Mouse (Mus musculus) heart, adult 9 months (tissue): ENCODE results near the gene Abhd12.
"Not testable (repeated sequence)": the region's sequence is repeated elsewhere in the genome, so short reads cannot be mapped to it uniquely, and the experiment has no call there.

Experiments
- DNase-seq, 2 experiments: peaks; one replicate each; pipeline ENCODE4 v3.0.0; 2022; ENCODE audit warnings: low spot score in 2 of 2

Gene Abhd12

GRCm38 (mm10) chr2:150909429-150910039 lies 5.0 kb upstream of the Abhd12 start:
- DNase-seq, result peak; percentile 92 to 96

- DNase-seq, result not testable (repeated sequence)
Observed at GRCm38 (mm10) chr2:150908881-150909280, 4.3 kb upstream of the Abhd12 start.

DNA sequence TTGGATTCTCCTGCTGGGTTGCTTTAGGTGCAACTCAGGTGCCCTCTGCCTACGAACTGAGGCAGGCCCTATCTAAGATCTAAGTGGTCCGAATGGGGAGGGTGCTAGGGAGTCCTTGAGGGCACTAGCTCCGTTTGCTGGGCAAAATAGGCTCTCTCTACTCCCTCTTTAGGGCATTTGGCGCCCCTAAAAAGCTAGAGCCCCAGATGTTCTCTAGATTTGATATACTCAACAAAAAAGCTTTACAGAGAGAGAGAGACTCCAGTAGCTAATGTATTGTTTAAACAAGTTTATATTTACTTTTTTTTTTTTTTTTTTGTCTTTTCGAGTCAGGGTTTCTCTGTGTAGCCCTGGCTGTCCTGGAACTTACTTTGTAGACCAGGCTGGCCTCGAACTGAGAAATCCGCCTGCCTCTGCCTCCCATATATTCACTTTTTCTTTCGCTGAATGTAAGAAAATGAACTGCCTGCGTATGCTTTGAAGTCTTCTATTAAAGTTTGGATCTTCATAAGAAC lies 452 bp upstream of the Abhd12 start, which contains the start of gene Gins1:
Gins1 (plus strand) TSS at position 465 of the 515 bp plus-strand sequence.
- DNase-seq, result no peak

DNA sequence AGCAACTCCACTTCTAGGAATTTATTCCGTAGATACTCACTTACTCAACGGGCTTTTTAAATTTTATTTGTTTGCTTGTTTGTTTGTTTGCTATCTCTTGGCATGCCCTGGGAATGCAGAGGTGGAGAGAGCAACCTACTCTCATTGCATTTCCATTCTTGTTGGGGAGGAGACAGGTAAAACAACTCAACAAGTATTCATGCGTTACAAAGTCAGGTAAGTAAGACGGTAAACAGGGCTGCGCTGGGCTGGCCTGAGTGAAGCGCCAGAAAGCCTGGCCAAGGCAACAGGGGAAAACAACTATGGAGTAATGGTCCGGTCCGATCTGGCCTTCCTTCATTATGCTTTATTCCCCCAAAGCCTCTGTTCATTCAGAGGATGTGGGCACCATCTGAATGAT lies 2.2 kb downstream of the Abhd12 start:
- DNase-seq, result no peak

GRCm38 (mm10) chr2:150900341-150900740 lies 4.2 kb downstream of the Abhd12 start:
- DNase-seq, result no peak

- no peak for DNase-seq
Observed at GRCm38 (mm10) chr2:150895691-150896252, 8.8 kb downstream of the Abhd12 start.

- DNase-seq, result no peak
Observed at GRCm38 (mm10) chr2:150894617-150895267, 9.8 kb downstream of the Abhd12 start.

DNA sequence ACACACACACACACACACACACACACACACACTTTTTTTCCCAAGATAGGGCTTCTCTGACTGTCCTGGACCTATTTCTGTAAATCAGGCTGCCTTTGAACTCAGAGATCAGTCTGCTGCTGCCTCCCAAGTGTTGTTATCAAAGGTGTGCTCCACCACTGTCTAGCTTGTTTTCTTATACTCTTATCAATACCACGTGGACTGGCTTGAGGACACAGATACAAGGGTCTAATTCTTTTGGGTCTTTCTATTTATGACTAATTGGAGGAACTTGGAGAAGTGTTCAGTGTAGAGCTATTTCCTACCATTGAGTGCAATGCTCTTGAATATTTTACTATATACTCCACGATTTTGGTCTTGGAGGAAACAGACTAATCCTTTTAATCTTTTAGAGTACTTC lies 17.2 kb downstream of the Abhd12 start:
- DNase-seq, result no peak

DNA sequence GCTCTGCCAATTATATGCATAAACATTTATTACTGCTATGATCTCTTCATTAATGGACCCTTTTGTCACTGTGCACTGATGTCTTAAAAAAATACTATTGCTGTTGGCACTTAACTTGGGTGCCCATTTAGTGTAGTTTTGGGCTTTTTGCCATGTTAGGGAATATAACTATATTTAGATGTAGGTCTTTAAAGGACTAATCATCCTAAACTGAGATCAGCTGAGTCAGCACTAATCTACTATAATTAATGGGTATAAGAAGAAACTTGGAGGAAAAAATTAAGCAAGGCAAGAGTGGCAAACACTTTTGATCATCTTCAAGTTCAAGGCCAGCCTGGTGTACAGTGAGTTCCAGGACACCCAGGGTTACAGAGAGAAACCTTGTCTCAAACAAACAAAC lies 18.2 kb downstream of the Abhd12 start:
- DNase-seq, result no peak

DNA sequence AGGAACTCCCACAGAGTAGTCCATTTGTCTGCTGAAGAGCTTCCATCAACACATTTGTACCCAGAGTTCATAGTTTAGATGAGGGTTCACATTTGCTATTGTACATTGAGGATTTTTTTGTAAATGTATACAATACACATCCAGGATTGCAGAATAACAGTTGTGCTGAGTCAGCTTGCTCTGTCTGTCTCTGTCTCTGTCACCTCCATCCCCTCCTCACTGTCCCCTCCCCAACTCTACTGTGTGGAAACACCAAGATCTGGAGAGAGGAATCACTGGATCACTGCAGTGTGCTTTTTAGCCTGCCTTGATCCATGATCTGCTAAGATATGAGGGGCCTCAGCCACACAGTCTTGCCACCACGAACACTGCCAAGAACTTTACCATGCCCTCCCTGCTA lies 18.7 kb downstream of the Abhd12 start:
- DNase-seq, result no peak

DNA sequence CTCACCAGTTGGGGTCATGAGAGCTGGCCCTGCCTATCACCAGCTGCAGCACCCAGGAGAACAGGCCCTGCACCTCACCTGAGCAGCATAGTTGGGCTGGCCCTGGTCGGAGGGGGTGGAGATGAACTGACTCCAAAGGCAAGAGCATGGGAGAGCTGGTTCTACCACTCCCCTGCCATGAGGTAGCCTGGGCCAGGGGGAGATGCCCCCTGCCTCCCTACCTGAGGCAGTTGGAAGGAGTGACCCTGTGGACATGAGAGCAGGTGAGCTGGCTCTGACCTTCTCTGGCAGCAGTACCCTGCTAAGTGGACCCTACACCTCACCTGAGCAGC lies 19.8 kb downstream of the Abhd12 start:
- DNase-seq, result no peak

DNA sequence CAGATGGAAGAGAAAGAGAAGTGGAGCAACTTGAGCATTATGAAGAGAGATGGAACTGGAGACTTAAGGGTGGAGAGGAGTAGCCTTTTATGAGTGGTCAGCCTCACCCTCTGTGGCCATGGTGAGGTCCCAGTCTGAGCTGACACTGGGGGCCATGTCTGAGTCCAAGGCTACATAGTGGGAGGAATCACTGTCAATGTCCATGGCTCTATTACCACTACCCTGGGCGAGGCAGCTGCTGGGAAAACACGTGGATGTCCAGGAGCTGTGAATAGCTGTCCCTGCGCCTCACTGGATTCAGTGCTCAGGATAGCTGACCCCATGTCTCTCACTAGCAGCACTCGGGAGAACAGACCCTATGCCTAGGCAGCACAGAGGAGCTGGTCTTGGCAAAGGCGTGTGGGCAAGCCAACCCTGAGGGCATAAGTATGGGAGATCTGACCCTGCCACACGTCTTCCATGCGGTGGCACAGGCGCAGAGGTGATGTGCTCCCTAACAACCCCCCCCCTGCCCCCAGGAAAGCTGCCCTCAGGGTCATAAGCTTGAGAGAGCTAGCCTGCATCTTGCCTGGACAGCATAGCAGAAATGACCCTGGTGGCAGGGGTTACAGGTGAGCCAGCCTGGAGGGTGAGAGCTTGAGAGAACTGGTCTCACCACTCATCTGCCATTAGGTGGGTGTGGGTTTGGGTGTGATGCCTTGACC lies 20.3 kb downstream of the Abhd12 start:
- DNase-seq, result no peak

GRCm38 (mm10) chr2:150877561-150877960 lies 27.0 kb downstream of the Abhd12 start:
- DNase-seq, result no peak

- no peak for DNase-seq
Observed at GRCm38 (mm10) chr2:150875226-150875625, 29.3 kb downstream of the Abhd12 start.

DNA sequence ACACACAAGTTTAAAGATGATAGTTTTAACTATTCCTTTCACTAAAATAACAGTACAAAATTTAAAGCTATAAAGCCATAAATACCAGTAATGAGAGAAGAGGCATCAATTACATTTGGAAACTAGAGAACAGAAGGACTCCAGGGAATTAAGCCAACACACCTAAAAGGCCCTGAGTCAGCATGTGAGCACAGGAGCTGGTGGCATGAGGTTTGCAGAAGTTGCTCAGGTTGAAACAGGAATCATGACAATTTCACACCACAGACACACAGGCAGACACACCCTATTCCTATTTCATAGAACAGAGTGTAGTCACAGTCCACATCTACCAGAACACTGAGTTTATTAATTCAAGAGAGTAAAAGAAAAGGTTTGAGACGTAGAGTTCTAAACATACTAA lies 30.0 kb downstream of the Abhd12 start:
- DNase-seq, result no peak

GRCm38 (mm10) chr2:150869446-150869845 lies 35.1 kb downstream of the Abhd12 start:
- no peak for DNase-seq

DNA sequence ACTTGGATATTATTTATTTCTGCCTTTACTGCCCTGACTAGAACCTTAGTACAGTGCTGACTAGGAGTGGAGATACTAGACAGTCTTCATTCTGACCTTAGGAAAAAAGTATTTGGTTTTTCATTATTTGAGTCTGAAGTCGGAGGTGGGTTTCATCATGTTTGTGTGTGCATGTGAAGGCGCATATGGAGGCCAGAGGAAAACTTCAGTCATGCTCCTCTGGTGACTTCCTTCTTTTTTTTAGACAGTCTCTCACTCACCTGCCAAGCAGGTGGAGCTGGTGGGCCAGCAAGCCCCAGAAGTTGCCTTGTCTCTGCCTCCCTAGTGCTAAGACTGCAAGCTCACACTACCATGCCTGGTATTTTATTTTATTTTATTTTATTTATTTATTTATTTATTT lies 37.5 kb downstream of the Abhd12 start:
- no peak for DNase-seq

DNA sequence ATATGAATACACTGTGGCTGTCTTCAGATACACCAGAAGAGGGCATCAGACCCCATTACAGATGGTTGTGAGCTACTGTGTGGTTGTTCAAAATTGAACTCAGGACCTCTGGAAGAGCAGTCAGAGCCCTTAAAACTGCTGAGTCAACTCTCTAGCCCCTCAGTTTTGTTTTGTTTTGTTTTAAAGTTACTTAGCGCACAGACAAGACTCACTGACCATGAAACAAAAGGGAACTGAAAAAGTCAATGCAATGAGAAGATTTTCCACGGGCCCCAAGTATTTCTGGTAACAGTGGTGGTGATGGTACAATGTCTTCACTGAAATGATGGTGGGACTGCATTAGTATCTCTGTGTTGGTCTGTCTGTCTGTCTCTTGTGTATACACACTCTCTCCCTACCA lies 43.4 kb downstream of the Abhd12 start:
- no peak for DNase-seq

GRCm38 (mm10) chr2:150859709-150860470 lies 44.7 kb downstream of the Abhd12 start:
- no peak for DNase-seq

DNA sequence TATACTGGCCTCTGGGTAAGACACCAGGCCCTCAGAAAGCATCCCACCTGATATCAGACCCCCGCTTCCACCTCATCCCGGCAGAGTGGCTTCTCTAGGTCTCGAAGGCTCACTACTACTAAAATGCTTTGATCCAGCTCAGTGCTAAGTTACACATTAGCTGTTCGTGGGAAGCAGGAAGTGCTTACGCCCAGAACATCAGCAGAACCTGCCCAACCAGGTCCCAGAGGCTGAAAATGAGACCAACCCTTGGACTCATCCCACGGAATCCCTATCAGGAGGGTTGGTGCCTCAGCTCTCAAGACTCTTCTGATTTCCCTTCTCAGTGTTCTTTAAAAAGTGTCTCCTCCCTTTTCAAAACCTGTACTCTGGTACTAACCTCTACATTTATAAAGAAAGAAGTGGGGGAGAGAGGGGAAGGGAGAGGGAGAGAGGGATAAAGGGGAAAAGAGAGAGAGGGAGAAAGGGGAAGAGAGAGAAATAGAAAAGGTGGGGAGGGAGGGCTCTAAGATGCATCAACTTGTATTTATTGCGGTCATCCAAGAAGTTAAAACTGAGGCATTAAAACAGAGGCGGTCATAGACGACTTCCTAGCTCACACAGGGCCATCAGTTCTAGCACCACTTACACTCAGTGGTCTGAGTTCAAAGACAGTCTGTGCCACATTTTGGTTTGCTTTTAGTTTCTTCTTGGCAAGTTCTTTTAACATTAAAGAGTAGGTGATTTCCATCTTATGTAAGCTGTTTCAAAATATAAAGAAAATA lies 45.6 kb downstream of the Abhd12 start:
- no peak for DNase-seq

- no peak for DNase-seq
Observed at GRCm38 (mm10) chr2:150855186-150855585, 49.4 kb downstream of the Abhd12 start.
